19 mouse cellular contexts compared by ENCODE assay signal in the genomic region with DNA sequence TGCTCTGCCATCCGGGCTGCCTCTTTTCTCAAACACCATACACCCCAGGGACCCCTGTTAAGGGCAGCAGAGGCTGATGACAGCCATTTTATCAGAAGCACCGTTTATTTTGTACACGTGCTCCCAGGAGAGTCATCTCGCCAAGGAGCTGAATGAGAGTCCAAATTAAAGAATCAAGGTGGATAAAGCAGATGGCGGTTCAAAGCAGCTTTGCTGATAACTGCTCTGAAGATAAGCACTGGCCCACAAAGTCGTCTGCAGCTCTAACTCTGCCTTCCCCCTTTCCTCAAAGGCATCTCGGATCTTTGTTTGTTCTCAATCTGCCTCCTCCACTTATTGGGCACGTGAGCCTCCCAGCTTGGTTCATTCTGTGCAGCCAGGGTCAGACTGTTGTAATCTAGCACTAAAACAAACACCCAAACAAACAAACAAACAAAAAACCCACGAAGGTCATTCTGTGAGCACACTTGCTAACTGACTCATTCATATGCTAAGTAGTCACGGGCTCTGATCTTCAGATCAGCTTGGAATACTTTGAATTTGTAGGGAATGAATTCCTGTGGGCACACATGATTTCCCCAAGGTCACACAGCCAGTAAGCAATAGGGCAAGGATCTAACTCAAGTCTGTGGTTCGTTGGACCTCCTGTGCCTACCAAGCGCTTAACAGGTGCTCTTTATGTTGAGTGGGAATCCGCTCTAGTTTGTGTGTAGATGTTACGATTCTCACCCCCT.
DNase-seq lines count a peak whose midpoint lies in the region; ATAC-seq and TF ChIP-seq lines count a peak whose summit lies in the region.
"Had no signal": no experiment of that assay in that cellular context is flagged by ENCODE, and none has a peak within 500 bp of the region (broad histone marks: within the 10 kb centered on the region; RNA-seq: fewer than 3 reads in every experiment).

No protein-coding gene starts in this region.

- no peak overlapping the region for H3K9ac ChIP-seq in hindbrain, embryonic 11.5 days (ENCODE audit: low read depth, low read length)
- no peak overlapping the region for H3K9ac ChIP-seq in lung, embryonic 14.5 days
- H3K9ac ChIP-seq: neural tube, embryonic 13.5 days had no signal

- peaks cover 43% of the 10 kb centered on the region for H3K4me1 ChIP-seq in hindbrain, embryonic 10.5 days (replicated peaks)
- peaks cover 8% of the 10 kb centered on the region for H3K4me1 ChIP-seq in hindbrain, embryonic 11.5 days (replicated peaks; ENCODE audit: control insufficient read depth, insufficient read depth, low read length)
- peaks cover 6% of the 10 kb centered on the region; the same call in 1 of the 2 replicates for H3K4me1 ChIP-seq in lung, embryonic 14.5 days (ENCODE audit: insufficient read depth)
- H3K4me1 ChIP-seq in limb, embryonic 10.5 days, result peaks cover 29% of the 10 kb centered on the region

- no peaks in the 10 kb centered on the region for H3K36me3 ChIP-seq in hindbrain, embryonic 10.5 days
- H3K36me3 ChIP-seq in hindbrain, embryonic 11.5 days (ENCODE audit: control insufficient read depth, insufficient read depth, low read length), result no peaks in the 10 kb centered on the region
- no peaks in the 10 kb centered on the region for H3K36me3 ChIP-seq in lung, embryonic 14.5 days (ENCODE audit: insufficient read depth)
- H3K36me3 ChIP-seq in limb, embryonic 10.5 days, result no peaks in the 10 kb centered on the region
- H3K36me3 ChIP-seq: G1E; neural tube, embryonic 13.5 days had no signal

- no peak for ATAC-seq in hindbrain, embryonic 11.5 days (ENCODE audit: low FRiP score)
- peak; percentile 28; the same call in 1 of the 2 replicates for ATAC-seq in lung, embryonic 14.5 days (ENCODE audit: insufficient read depth)
- ATAC-seq: forebrain, embryonic 14.5 days; hindbrain, postnatal 0 days had no signal

- no peaks in the 10 kb centered on the region for H3K27me3 ChIP-seq in hindbrain, embryonic 10.5 days (ENCODE audit: insufficient read depth, poor library complexity, severe bottlenecking)
- H3K27me3 ChIP-seq in hindbrain, embryonic 11.5 days (ENCODE audit: control insufficient read depth, insufficient read depth, low read length), result no peaks in the 10 kb centered on the region
- no peaks in the 10 kb centered on the region for H3K27me3 ChIP-seq in lung, embryonic 14.5 days (ENCODE audit: insufficient read depth, low read length)
- H3K27me3 ChIP-seq in limb, embryonic 10.5 days (ENCODE audit: low read depth, poor library complexity, severe bottlenecking), result peaks cover 6% of the 10 kb centered on the region; the same call in 1 of the 2 replicates
- H3K27me3 ChIP-seq: neural tube, embryonic 13.5 days had no signal

- TF ChIP-seq CTCF in lung, embryonic 14.5 days (IDR thresholded peaks at IDR 0.05; ENCODE audit: low read depth), result no peak

- WGBS in hindbrain, embryonic 10.5 days, result 42% methylated on average over 14 of the region's 14 CpGs
- WGBS in hindbrain, embryonic 11.5 days, result 33% methylated on average over 14 of the region's 14 CpGs
- 34% methylated on average over 14 of the region's 14 CpGs for WGBS in lung, embryonic 14.5 days
- WGBS in limb, embryonic 10.5 days, result 45% methylated on average over 14 of the region's 14 CpGs

- H3K4me2 ChIP-seq in hindbrain, embryonic 11.5 days (replicated peaks; ENCODE audit: low read depth, low read length), result no peak overlapping the region
- H3K4me2 ChIP-seq in lung, embryonic 14.5 days, result no peak overlapping the region
- H3K4me2 ChIP-seq: neural tube, embryonic 13.5 days had no signal

- H3K4me3 ChIP-seq in hindbrain, embryonic 10.5 days, result no peak overlapping the region
- no peak overlapping the region for H3K4me3 ChIP-seq in hindbrain, embryonic 11.5 days (ENCODE audit: low read depth, low read length)
- no peak overlapping the region for H3K4me3 ChIP-seq in lung, embryonic 14.5 days (ENCODE audit: low read depth, low read length)
- H3K4me3 ChIP-seq in limb, embryonic 10.5 days, result no peak overlapping the region
- H3K4me3 ChIP-seq: neural tube, embryonic 13.5 days had no signal

- DNase-seq in hindbrain, embryonic 10.5 days (ENCODE audit: low spot score), result no peak
- no peak for DNase-seq in hindbrain, embryonic 11.5 days (ENCODE audit: low spot score)
- no peak for DNase-seq in lung, embryonic 14.5 days
- DNase-seq in lung, postnatal 14 days, result no peak
- DNase-seq in Muller cell, postnatal 12 days (ENCODE audit: inconsistent ontology term), result peak; percentile 49
- no peak for DNase-seq in limb, embryonic 10.5 days (ENCODE audit: low spot score)
- DNase-seq in frontal cortex, postnatal 25 days (ENCODE audit: low spot score in 2 of 2), result no peak
- DNase-seq: adrenal gland, postnatal 10 days; cerebellum, adult 11-12 months; cerebellum, postnatal 25 days; heart, adult 11 months; lung, adult 18-20 months; lung, postnatal 4 days; right cerebral cortex, postnatal 14 days; thymus, postnatal 14 days had no signal

- H3K27ac ChIP-seq in hindbrain, embryonic 10.5 days, result peak overlapping the region; percentile 70
- no peak overlapping the region for H3K27ac ChIP-seq in hindbrain, embryonic 11.5 days (ENCODE audit: low read depth, low read length)
- H3K27ac ChIP-seq in lung, embryonic 14.5 days (ENCODE audit: low read depth), result no peak overlapping the region
- peak overlapping the region; percentile 6; the same call in 1 of the 2 replicates for H3K27ac ChIP-seq in limb, embryonic 10.5 days
- H3K27ac ChIP-seq: hindbrain, postnatal 0 days; neural tube, embryonic 13.5 days had no signal

- H3K9me3 ChIP-seq in hindbrain, embryonic 10.5 days, result no peaks in the 10 kb centered on the region
- no peaks in the 10 kb centered on the region for H3K9me3 ChIP-seq in hindbrain, embryonic 11.5 days (ENCODE audit: control insufficient read depth, low read length)
- no peaks in the 10 kb centered on the region for H3K9me3 ChIP-seq in lung, embryonic 14.5 days (ENCODE audit: low read depth, low read length)
- H3K9me3 ChIP-seq in limb, embryonic 10.5 days (replicated peaks), result no peaks in the 10 kb centered on the region
- H3K9me3 ChIP-seq: neural tube, embryonic 13.5 days had no signal

Comparison
In these comparisons a context has a peak if more than half of its experiments do, and no peak if none do; other contexts are left out.
1. H3K27ac ChIP-seq: peak in hindbrain, embryonic 10.5 days (single experiment) and limb, embryonic 10.5 days (single experiment); none in hindbrain, embryonic 11.5 days (single experiment) and lung, embryonic 14.5 days (single experiment).